Mouse (Mus musculus): Measurements from ENCODE around the gene Cdk5. TPM values are rescaled to one million over a fixed set of nuclear protein-coding genes. Genes with fewer than 3 reads are reported as not detected.

Gene Cdk5
- polyA plus RNA-seq, 1 experiment from 2014 or later: 48.5 TPM

- no peaks in the 10 kb centered on the region for H3K9me3 ChIP-seq (replicated peaks)
- peaks cover 24% of the 10 kb centered on the region for H3K36me3 ChIP-seq
- peak overlapping the region; percentile 77 for H3K4me3 ChIP-seq
- H3K27ac ChIP-seq: peak overlapping the region; percentile 88
- H3K4me1 ChIP-seq: peaks cover 58% of the 10 kb centered on the region
- 1% methylated on average over 10 of the region's 10 CpGs for WGBS
- DNase-seq (ENCODE audit: low spot score): no peak
- peaks cover 9% of the 10 kb centered on the region; the same call in 1 of the 2 replicates for H3K27me3 ChIP-seq (ENCODE audit: low read depth, poor library complexity, severe bottlenecking)
These were observed 2.7 kb upstream of the Cdk5 start for GRCm38 (mm10) chr5:24426037-24426432.

GRCm38 (mm10) chr5:24425421-24426036, 2.2 kb upstream of the Cdk5 start:
- WGBS: under 1% methylated on average over 28 of the region's 30 CpGs
- peaks cover 9% of the 10 kb centered on the region; the same call in 1 of the 2 replicates for H3K27me3 ChIP-seq (ENCODE audit: low read depth, poor library complexity, severe bottlenecking)
- H3K9me3 ChIP-seq (replicated peaks): no peaks in the 10 kb centered on the region
- no peak for DNase-seq (ENCODE audit: low spot score)
- H3K4me3 ChIP-seq: peak overlapping the region; percentile 77
- H3K27ac ChIP-seq: peak overlapping the region; percentile 88
- peaks cover 24% of the 10 kb centered on the region for H3K36me3 ChIP-seq
- H3K4me1 ChIP-seq: peaks cover 58% of the 10 kb centered on the region

- DNase-seq (ENCODE audit: low spot score): peak; percentile 90
- Histone ChIP-seq H3K27ac (peak overlapping the region; percentile 88), H3K36me3 (peaks cover 24% of the 10 kb centered on the region), H3K4me1 (peaks cover 58% of the 10 kb centered on the region), H3K9me3 (replicated peaks) (no peaks in the 10 kb centered on the region), H3K27me3 (ENCODE audit: low read depth, poor library complexity, severe bottlenecking) (peaks cover 9% of the 10 kb centered on the region; the same call in 1 of the 2 replicates), H3K4me3 (peak overlapping the region; percentile 77)
- WGBS: under 1% methylated on average over 59 of the region's 60 CpGs
These were observed 1.6 kb upstream of the Cdk5 start for GRCm38 (mm10) chr5:24424861-24425411.

- peaks cover 24% of the 10 kb centered on the region for H3K36me3 ChIP-seq
- peaks cover 58% of the 10 kb centered on the region for H3K4me1 ChIP-seq
- DNase-seq (ENCODE audit: low spot score): no peak
- H3K9me3 ChIP-seq (replicated peaks): no peaks in the 10 kb centered on the region
- peaks cover 9% of the 10 kb centered on the region; the same call in 1 of the 2 replicates for H3K27me3 ChIP-seq (ENCODE audit: low read depth, poor library complexity, severe bottlenecking)
- H3K4me3 ChIP-seq: peak overlapping the region; percentile 77
- 13% methylated on average over 21 of the region's 21 CpGs for WGBS
- H3K27ac ChIP-seq: peak overlapping the region; percentile 88
These were observed 863 bp upstream of the Cdk5 start for GRCm38 (mm10) chr5:24424004-24424781.

- H3K27ac ChIP-seq: no peak overlapping the region
- H3K4me1 ChIP-seq: peaks cover 33% of the 10 kb centered on the region
- DNase-seq (ENCODE audit: low spot score): no peak
- no peaks in the 10 kb centered on the region for H3K9me3 ChIP-seq (replicated peaks)
- H3K4me3 ChIP-seq: no peak overlapping the region
- H3K36me3 ChIP-seq: peaks cover 34% of the 10 kb centered on the region
- peaks cover 4% of the 10 kb centered on the region; the same call in 1 of the 2 replicates for H3K27me3 ChIP-seq (ENCODE audit: low read depth, poor library complexity, severe bottlenecking)
- WGBS: 91% methylated on average over 9 of the region's 9 CpGs
These were observed 2.9 kb downstream of the Cdk5 start for GRCm38 (mm10) chr5:24420381-24420780.

- H3K4me1 ChIP-seq: peaks cover 28% of the 10 kb centered on the region
- peaks cover 34% of the 10 kb centered on the region for H3K36me3 ChIP-seq
- no peak overlapping the region for H3K4me3 ChIP-seq
- 90% methylated on average over 10 of the region's 10 CpGs for whole genome bisulfite sequencing
- peaks cover 23% of the 10 kb centered on the region for H3K27me3 ChIP-seq (ENCODE audit: low read depth, poor library complexity, severe bottlenecking)
- DNase-seq (ENCODE audit: low spot score): no peak
- H3K9me3 ChIP-seq (replicated peaks): no peaks in the 10 kb centered on the region
- no peak overlapping the region for H3K27ac ChIP-seq
These were observed 5.7 kb downstream of the Cdk5 start for GRCm38 (mm10) chr5:24417587-24417986.

- H3K4me1 ChIP-seq: peaks cover 24% of the 10 kb centered on the region
- H3K36me3 ChIP-seq: peaks cover 32% of the 10 kb centered on the region
- H3K27ac ChIP-seq: no peak overlapping the region
- H3K4me3 ChIP-seq: no peak overlapping the region
- DNase-seq (ENCODE audit: low spot score): peak; percentile 71
- H3K27me3 ChIP-seq (ENCODE audit: low read depth, poor library complexity, severe bottlenecking): peaks cover 23% of the 10 kb centered on the region
- 3% methylated on average over 21 of the region's 21 CpGs for WGBS
- H3K9me3 ChIP-seq (replicated peaks): no peaks in the 10 kb centered on the region
These were observed 7.1 kb downstream of the Cdk5 start for GRCm38 (mm10) chr5:24416222-24416736.

- Histone ChIP-seq H3K27me3 (ENCODE audit: low read depth, poor library complexity, severe bottlenecking) (peaks cover 23% of the 10 kb centered on the region), H3K4me3 (no peak overlapping the region), H3K4me1 (peaks cover 24% of the 10 kb centered on the region), H3K27ac (no peak overlapping the region; the same call in 1 of the 2 replicates), H3K9me3 (replicated peaks) (no peaks in the 10 kb centered on the region), H3K36me3 (peaks cover 12% of the 10 kb centered on the region)
- no peak for DNase-seq (ENCODE audit: low spot score)
- WGBS: 89% methylated on average over 13 of the region's 13 CpGs
These were observed 9.4 kb downstream of the Cdk5 start for GRCm38 (mm10) chr5:24413938-24414337.

GRCm38 (mm10) chr5:24413042-24413693, 10.2 kb downstream of the Cdk5 start, which contains the start of gene Asic3:
Gene Asic3 (plus strand): TSS chr5:24413392.
- peak within 1 kb of the TSS; percentile 34; the same call in 1 of the 2 replicates for H3K27ac ChIP-seq
- peaks cover 5% of the 10 kb centered on the region; the same call in 1 of the 2 replicates for H3K36me3 ChIP-seq
- no peaks in the 10 kb centered on the region for H3K9me3 ChIP-seq (replicated peaks)
- 53% methylated on average over 11 of the region's 11 CpGs for WGBS
- peaks cover 24% of the 10 kb centered on the region for H3K4me1 ChIP-seq
- H3K27me3 ChIP-seq (ENCODE audit: low read depth, poor library complexity, severe bottlenecking): peaks cover 23% of the 10 kb centered on the region
- H3K4me3 ChIP-seq: no peak within 1 kb of the TSS
- no peak for DNase-seq (ENCODE audit: low spot score)

GRCm38 (mm10) chr5:24412063-24412462, 11.3 kb downstream of the Cdk5 start:
- no peak overlapping the region for H3K4me3 ChIP-seq
- no peak for DNase-seq (ENCODE audit: low spot score)
- peaks cover 15% of the 10 kb centered on the region for H3K36me3 ChIP-seq
- peaks cover 24% of the 10 kb centered on the region for H3K4me1 ChIP-seq
- 84% methylated on average over 2 of the region's 2 CpGs for WGBS
- H3K27me3 ChIP-seq (ENCODE audit: low read depth, poor library complexity, severe bottlenecking): peaks cover 23% of the 10 kb centered on the region
- H3K27ac ChIP-seq: no peak overlapping the region
- no peaks in the 10 kb centered on the region for H3K9me3 ChIP-seq (replicated peaks)

- Histone ChIP-seq H3K27ac (no peak overlapping the region), H3K4me3 (no peak overlapping the region), H3K9me3 (replicated peaks) (no peaks in the 10 kb centered on the region), H3K4me1 (peaks cover 13% of the 10 kb centered on the region), H3K36me3 (peaks cover 38% of the 10 kb centered on the region), H3K27me3 (ENCODE audit: low read depth, poor library complexity, severe bottlenecking) (peaks cover 16% of the 10 kb centered on the region)
- DNase-seq (ENCODE audit: low spot score): no peak
- WGBS: 92% methylated on average over 2 of the region's 2 CpGs
These were observed 13.9 kb downstream of the Cdk5 start for GRCm38 (mm10) chr5:24409466-24409865.

GRCm38 (mm10) chr5:24408651-24409050, 14.7 kb downstream of the Cdk5 start:
- peaks cover 10% of the 10 kb centered on the region for H3K4me1 ChIP-seq
- no peak overlapping the region for H3K27ac ChIP-seq
- H3K9me3 ChIP-seq (replicated peaks): no peaks in the 10 kb centered on the region
- 93% methylated on average over 13 of the region's 13 CpGs for WGBS
- H3K4me3 ChIP-seq: no peak overlapping the region
- no peak for DNase-seq (ENCODE audit: low spot score)
- peaks cover 8% of the 10 kb centered on the region for H3K27me3 ChIP-seq (ENCODE audit: low read depth, poor library complexity, severe bottlenecking)
- H3K36me3 ChIP-seq: peaks cover 42% of the 10 kb centered on the region
